Mouse (Mus musculus): ENCODE results near the gene Cbx3. TPM values are rescaled to one million over a fixed set of nuclear protein-coding genes. Genes with fewer than 3 reads are reported as not detected.
A peak's percentile ranks its signal among the peaks of the same experiment; 100 is the strongest.

The Cbx3 gene
- polyA plus RNA-seq, 1 experiment from 2014 or later = 665 TPM

DNA sequence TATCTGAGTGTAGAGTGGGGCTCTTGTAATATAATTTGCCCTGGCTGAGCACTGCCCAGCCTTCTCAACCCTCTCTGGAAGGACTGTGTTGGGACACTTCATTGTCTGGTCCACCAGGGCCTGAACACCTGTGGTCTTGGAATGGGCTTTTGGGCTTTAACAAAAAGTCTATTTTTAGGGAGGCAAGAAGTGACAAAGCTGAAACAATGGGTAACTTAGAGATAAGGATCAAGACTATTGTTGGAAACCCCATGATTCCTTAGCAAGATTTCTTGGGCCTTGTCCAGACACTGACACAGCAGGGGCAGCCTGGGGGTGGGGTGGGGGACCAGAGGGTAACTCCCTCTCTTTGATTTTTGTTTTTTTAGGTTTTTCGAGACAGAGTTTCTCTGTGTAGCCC is 40.8 kb downstream of the Cbx3 start:
- 90% methylated on average over 1 of the region's 1 CpGs for WGBS
- Histone ChIP-seq H3K27ac (no peak overlapping the region), H3K36me3 (no peaks in the 10 kb centered on the region), H3K4me3 (no peak overlapping the region), H3K9me3 (replicated peaks) (no peaks in the 10 kb centered on the region), H3K4me1 (peaks cover 27% of the 10 kb centered on the region), H3K27me3 (ENCODE audit: low read depth, poor library complexity, severe bottlenecking) (no peaks in the 10 kb centered on the region)
- no peak for DNase-seq (ENCODE audit: low spot score)

GRCm38 (mm10) chr6:51513745-51514144 is 43.6 kb downstream of the Cbx3 start:
- Histone ChIP-seq H3K36me3 (no peaks in the 10 kb centered on the region), H3K4me1 (peaks cover 12% of the 10 kb centered on the region), H3K4me3 (no peak overlapping the region), H3K9me3 (replicated peaks) (no peaks in the 10 kb centered on the region), H3K27ac (no peak overlapping the region), H3K27me3 (ENCODE audit: low read depth, poor library complexity, severe bottlenecking) (no peaks in the 10 kb centered on the region)
- DNase-seq (ENCODE audit: low spot score) = no peak
- WGBS = 83% methylated on average over 3 of the region's 3 CpGs

DNA sequence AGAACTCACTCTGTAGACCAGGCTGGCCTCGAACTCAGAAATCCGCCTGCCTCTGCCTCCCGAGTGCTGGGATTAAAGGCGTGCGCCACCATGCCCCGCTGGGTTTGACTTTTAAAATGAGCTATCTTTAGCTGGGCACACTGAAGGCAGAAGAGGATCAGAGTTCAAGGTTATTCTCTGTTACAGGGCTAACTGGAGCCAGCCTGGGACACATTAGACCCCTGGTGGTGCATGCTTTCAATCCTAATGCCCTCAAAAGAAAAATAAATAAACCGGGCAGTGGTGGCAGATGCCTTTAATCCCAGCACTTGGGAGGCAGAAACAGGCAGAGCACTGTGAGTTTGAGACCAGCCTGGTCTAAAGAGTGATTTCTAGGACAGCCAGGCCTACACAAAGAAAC is 44.7 kb downstream of the Cbx3 start:
- H3K27me3 ChIP-seq (ENCODE audit: low read depth, poor library complexity, severe bottlenecking) = no peaks in the 10 kb centered on the region
- no peak overlapping the region for H3K27ac ChIP-seq
- H3K9me3 ChIP-seq (replicated peaks) = no peaks in the 10 kb centered on the region
- H3K4me1 ChIP-seq = peaks cover 3% of the 10 kb centered on the region; the same call in 1 of the 2 replicates
- H3K4me3 ChIP-seq = no peak overlapping the region
- 94% methylated on average over 7 of the region's 7 CpGs for WGBS
- no peak for DNase-seq (ENCODE audit: low spot score)
- H3K36me3 ChIP-seq = no peaks in the 10 kb centered on the region

- WGBS = 25% methylated on average over 5 of the region's 5 CpGs
- H3K36me3 ChIP-seq = no peaks in the 10 kb centered on the region
- DNase-seq (ENCODE audit: low spot score) = peak; percentile 33
- H3K4me1 ChIP-seq = peaks cover 16% of the 10 kb centered on the region
- H3K27ac ChIP-seq = peak overlapping the region; percentile 84; the same call in 1 of the 2 replicates
- H3K9me3 ChIP-seq (replicated peaks) = no peaks in the 10 kb centered on the region
- peak overlapping the region; percentile 80 for H3K4me3 ChIP-seq
- H3K27me3 ChIP-seq (ENCODE audit: low read depth, poor library complexity, severe bottlenecking) = no peaks in the 10 kb centered on the region
Measured at GRCm38 (mm10) chr6:51523310-51523709, 53.1 kb downstream of the Cbx3 start.

- Histone ChIP-seq H3K9me3 (replicated peaks) (no peaks in the 10 kb centered on the region), H3K27me3 (ENCODE audit: low read depth, poor library complexity, severe bottlenecking) (no peaks in the 10 kb centered on the region), H3K4me3 (peak within 1 kb of the TSS; percentile 80), H3K36me3 (no peaks in the 10 kb centered on the region), H3K27ac (peak within 1 kb of the TSS; percentile 84), H3K4me1 (peaks cover 16% of the 10 kb centered on the region)
- WGBS = 0% methylated on average over 47 of the region's 47 CpGs
- DNase-seq (ENCODE audit: low spot score) = peak; percentile 71
Measured at GRCm38 (mm10) chr6:51523807-51524320, 53.7 kb downstream of the Cbx3 start, which contains the start of gene Snx10. Snx10 (plus strand) TSS chr6:51523901.

DNA sequence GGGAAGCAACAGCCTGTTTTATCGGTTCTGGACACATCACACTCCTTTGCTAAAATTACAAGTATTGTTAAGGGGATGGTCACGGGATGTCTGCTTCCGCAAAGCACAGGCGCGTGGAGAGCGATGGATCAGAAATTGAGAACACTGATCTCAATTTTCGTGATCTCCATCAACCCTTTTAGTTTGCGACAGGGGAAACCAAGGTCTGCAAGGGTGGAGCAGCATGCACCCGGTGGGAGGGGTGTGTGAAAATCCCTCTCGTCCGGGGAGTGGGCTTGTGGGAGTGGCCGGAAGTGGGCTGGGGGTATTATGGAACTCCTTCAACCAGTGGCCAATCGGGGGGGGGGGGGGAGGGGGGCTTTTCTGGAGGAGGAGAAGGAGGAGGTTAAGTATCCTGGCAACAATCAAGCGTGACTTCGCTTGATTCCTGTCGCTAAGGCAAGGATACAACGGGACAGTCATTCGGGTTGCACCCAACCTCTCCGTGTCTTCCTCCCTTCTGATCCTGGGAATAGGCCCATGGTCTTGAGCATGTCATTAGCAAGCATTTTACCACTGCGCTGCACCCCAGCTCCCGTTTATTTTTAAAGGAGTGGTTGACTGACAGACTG is 54.3 kb downstream of the Cbx3 start:
- Histone ChIP-seq H3K4me3 (peak overlapping the region; percentile 80), H3K9me3 (replicated peaks) (no peaks in the 10 kb centered on the region), H3K27me3 (ENCODE audit: low read depth, poor library complexity, severe bottlenecking) (no peaks in the 10 kb centered on the region), H3K27ac (peak overlapping the region; percentile 84), H3K36me3 (no peaks in the 10 kb centered on the region), H3K4me1 (peaks cover 16% of the 10 kb centered on the region)
- DNase-seq (ENCODE audit: low spot score) = peak; percentile 77
- WGBS = 2% methylated on average over 21 of the region's 21 CpGs

GRCm38 (mm10) chr6:51525001-51525400 is 54.8 kb downstream of the Cbx3 start:
- no peaks in the 10 kb centered on the region for H3K36me3 ChIP-seq
- no peak for DNase-seq (ENCODE audit: low spot score)
- H3K27me3 ChIP-seq (ENCODE audit: low read depth, poor library complexity, severe bottlenecking) = no peaks in the 10 kb centered on the region
- 51% methylated on average over 5 of the region's 5 CpGs for WGBS
- H3K4me1 ChIP-seq = peaks cover 16% of the 10 kb centered on the region
- no peaks in the 10 kb centered on the region for H3K9me3 ChIP-seq (replicated peaks)
- peak overlapping the region; percentile 9; the same call in 1 of the 2 replicates for H3K27ac ChIP-seq
- peak overlapping the region; percentile 80 for H3K4me3 ChIP-seq

- Histone ChIP-seq H3K4me3 (no peak overlapping the region), H3K9me3 (replicated peaks) (no peaks in the 10 kb centered on the region), H3K27ac (no peak overlapping the region), H3K27me3 (ENCODE audit: low read depth, poor library complexity, severe bottlenecking) (no peaks in the 10 kb centered on the region), H3K36me3 (no peaks in the 10 kb centered on the region), H3K4me1 (peaks cover 8% of the 10 kb centered on the region)
- WGBS = 92% methylated on average over 7 of the region's 7 CpGs
- DNase-seq (ENCODE audit: low spot score) = no peak
Measured at GRCm38 (mm10) chr6:51529457-51529856, 59.3 kb downstream of the Cbx3 start.

Other genes with a start within 250 kb of the Cbx3 start
- gene Nfe2l3, start 37.7 kb upstream of the Cbx3 start, polyA plus RNA-seq (2016; fragmentation: Nextera tagmentation; extraction: Ambion mirVana) = 0.39 and 0.56 TPM in 2 replicates
- 1,996 and 2,303 TPM in 2 replicates for gene Hnrnpa2b1, start 466 bp upstream of the Cbx3 start, polyA plus RNA-seq (2016; fragmentation: Nextera tagmentation; extraction: Ambion mirVana)
- 14.6 and 16.0 TPM in 2 replicates for gene Snx10, start 53.5 kb downstream of the Cbx3 start, polyA plus RNA-seq (2016; fragmentation: Nextera tagmentation; extraction: Ambion mirVana)

All from limb, embryonic 10.5 days (tissue).